Mouse (Mus musculus) kidney, postnatal 25 days (tissue): ENCODE measurements around the gene Sec61a1.

Experiments used
- DNase-seq, 2 experiments: peaks; one replicate each; pipeline ENCODE4 v3.0.0; 2021; ENCODE audit warnings: mixed read lengths in 2 of 2

Sec61a1 gene

GRCm38 (mm10) chr6:88515971-88516370 is 2.7 kb downstream of the Sec61a1 start:
- DNase-seq = peak in 1 of 2 experiments; percentile 24

GRCm38 (mm10) chr6:88514546-88514945 is 4.2 kb downstream of the Sec61a1 start:
- DNase-seq = peak in 1 of 2 experiments; percentile 17

- DNase-seq = peak in 1 of 2 experiments; percentile 13
These were observed 4.7 kb downstream of the Sec61a1 start for GRCm38 (mm10) chr6:88513984-88514383.

- DNase-seq = no peak
These were observed 15.7 kb downstream of the Sec61a1 start for GRCm38 (mm10) chr6:88503044-88503443.

GRCm38 (mm10) chr6:88502030-88502970 is 16.4 kb downstream of the Sec61a1 start:
- DNase-seq = no peak

- DNase-seq = no peak
These were observed 18.3 kb downstream of the Sec61a1 start for GRCm38 (mm10) chr6:88500405-88500767.

- peak; percentile 48 to 52 for DNase-seq
These were observed 19.0 kb downstream of the Sec61a1 start for GRCm38 (mm10) chr6:88499481-88500404.

- DNase-seq = no peak
These were observed 25.0 kb downstream of the Sec61a1 start for GRCm38 (mm10) chr6:88493712-88494111.

- DNase-seq = no peak
These were observed 27.9 kb downstream of the Sec61a1 start for GRCm38 (mm10) chr6:88490629-88491354.

- DNase-seq = no peak
These were observed 28.9 kb downstream of the Sec61a1 start for GRCm38 (mm10) chr6:88489834-88490233.

- DNase-seq = no peak
These were observed 29.7 kb downstream of the Sec61a1 start for GRCm38 (mm10) chr6:88489026-88489425.

- DNase-seq = peak; percentile 59 to 66
These were observed 31.8 kb downstream of the Sec61a1 start for GRCm38 (mm10) chr6:88486893-88487292.

- DNase-seq = peak; percentile 32 to 57
These were observed 33.3 kb downstream of the Sec61a1 start for GRCm38 (mm10) chr6:88485378-88485777.

- DNase-seq = no peak
These were observed 34.8 kb downstream of the Sec61a1 start for GRCm38 (mm10) chr6:88483913-88484312.

- DNase-seq = peak; percentile 52
These were observed 35.6 kb downstream of the Sec61a1 start for GRCm38 (mm10) chr6:88483111-88483510.

- no peak for DNase-seq
These were observed 38.3 kb downstream of the Sec61a1 start for GRCm38 (mm10) chr6:88480421-88480820.

- no peak for DNase-seq
These were observed 48.8 kb downstream of the Sec61a1 start for GRCm38 (mm10) chr6:88469878-88470277.

- DNase-seq = peak; percentile 93 to 96
These were observed 53.4 kb downstream of the Sec61a1 start, which contains the start of gene Ruvbl1 for GRCm38 (mm10) chr6:88465181-88465920. Gene Ruvbl1, plus strand, starts transcription at chr6:88465409.

- DNase-seq = no peak
These were observed 64.2 kb downstream of the Sec61a1 start for GRCm38 (mm10) chr6:88454545-88454944.
